Mouse (Mus musculus) testis, postnatal 10 days (tissue): ENCODE results near the gene Lrit2.

Source experiments
- DNase-seq: peaks from one replicate; pipeline ENCODE4 v3.0.0; 2021; ENCODE audit warnings: low spot score

Lrit2 gene

DNA sequence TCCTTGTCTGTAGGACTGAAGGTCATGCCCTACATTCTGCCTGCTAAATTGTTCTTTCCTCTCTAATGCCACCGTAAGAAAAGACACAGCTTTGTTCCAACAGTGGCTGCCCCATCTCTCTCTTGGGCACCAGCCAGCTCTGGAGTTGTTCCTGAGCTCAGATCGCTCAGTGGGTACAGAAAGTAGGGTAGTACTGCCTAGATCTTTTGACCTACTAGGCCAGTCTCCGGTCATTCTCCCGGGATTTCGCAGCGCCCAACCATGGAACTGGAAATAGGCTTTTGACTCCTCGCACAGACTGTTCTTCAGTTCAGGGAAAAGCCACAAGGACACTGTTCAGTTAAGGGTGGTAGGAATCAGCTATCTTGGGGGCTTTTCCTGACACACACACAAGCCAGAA is 45.2 kb downstream of the Lrit2 start:
- DNase-seq, result no peak

DNA sequence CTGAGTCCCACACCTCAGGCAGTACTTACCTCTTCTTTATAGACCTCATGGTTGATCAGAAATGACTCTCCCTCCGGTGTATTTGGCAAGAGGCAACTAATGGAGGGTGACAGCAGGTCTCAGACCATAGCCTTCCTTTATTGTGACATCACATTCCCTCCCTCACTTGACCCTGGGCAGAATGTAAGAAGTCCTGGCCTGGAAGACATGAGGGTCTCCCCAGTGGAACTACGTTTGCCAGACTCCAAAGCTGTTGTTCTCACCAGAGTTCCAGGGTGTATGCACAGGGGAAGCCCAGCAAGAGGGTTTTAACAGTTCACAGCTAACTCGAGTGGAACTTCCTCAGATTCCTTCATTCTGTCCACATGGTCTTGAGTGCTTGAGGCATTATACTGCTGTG is 46.2 kb downstream of the Lrit2 start, which contains the start of gene 2610528A11Rik:
Gene 2610528A11Rik (minus strand): TSS at position 101 of the 400 bp plus-strand sequence.
- DNase-seq, result no peak

DNA sequence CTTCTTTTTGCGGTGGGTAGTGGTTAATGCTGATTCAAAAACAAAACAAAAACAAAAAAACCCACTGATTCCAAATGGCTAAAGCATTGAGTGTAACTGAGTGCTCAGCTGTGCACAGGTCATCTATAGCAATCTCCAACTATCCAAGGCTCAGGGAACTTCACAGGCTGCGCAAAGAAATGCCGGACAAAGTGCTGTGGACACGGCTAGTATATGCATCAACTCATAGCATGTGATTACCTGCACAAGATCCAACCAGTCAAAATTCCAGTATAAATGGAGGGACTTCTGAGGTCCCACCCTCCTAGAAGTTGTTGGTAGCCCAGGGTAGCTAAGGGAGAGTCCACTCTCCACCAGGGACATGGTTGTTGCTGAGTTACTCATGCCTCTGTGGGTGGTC is 51.5 kb downstream of the Lrit2 start:
- DNase-seq, result no peak
